Mouse (Mus musculus) liver, embryonic 15.5 days (tissue): ENCODE results near the gene 4933414I15Rik. TPM values are rescaled to one million over a fixed set of nuclear protein-coding genes. Genes with fewer than 3 reads are reported as not detected.

ENCODE experiments used
- polyA plus RNA-seq: library from polyadenylated mRNA; unstranded; fragments of >200 nt; fragmentation: Nextera tagmentation; extraction: Ambion mirVana; gene quantifications from 2 replicates; pipeline ENCODE4 v1.2.1, GENCODE M21; 2015

Gene 4933414I15Rik
- polyA plus RNA-seq, 1 experiment from 2014 or later, result not detected

Other genes with a start within 250 kb of the 4933414I15Rik start
- 0.81 and 1.1 TPM in 2 replicates for gene Zfp354c, start 116.0 kb downstream of the 4933414I15Rik start, polyA plus RNA-seq
- gene Zfp879, start 102.2 kb downstream of the 4933414I15Rik start, polyA plus RNA-seq, result 0.06 and 0.14 TPM in 2 replicates
- 0.12 and 0.17 TPM in 2 replicates for gene Grm6, start 93.1 kb downstream of the 4933414I15Rik start, polyA plus RNA-seq
- 0.28 and 0.30 TPM in 2 replicates for gene Zfp454, start 56.1 kb downstream of the 4933414I15Rik start, polyA plus RNA-seq
- gene Zfp2, start 27.6 kb downstream of the 4933414I15Rik start, polyA plus RNA-seq, result 1.8 and 2.2 TPM in 2 replicates
- 0.14 TPM in 1 of 2 replicates, not detected in the other for gene Zfp354b, start 12.1 kb downstream of the 4933414I15Rik start, polyA plus RNA-seq
- gene Prop1, start 10.0 kb upstream of the 4933414I15Rik start, polyA plus RNA-seq, result not detected in 2 replicates
- gene Olfr1378, start 22.8 kb upstream of the 4933414I15Rik start, polyA plus RNA-seq, result not detected in 2 replicates
- gene Olfr1377, start 38.2 kb upstream of the 4933414I15Rik start, polyA plus RNA-seq, result not detected in 2 replicates
- not detected in 2 replicates for gene Olfr51, start 59.8 kb upstream of the 4933414I15Rik start, polyA plus RNA-seq
- not detected in 2 replicates for gene Olfr54, start 70.5 kb upstream of the 4933414I15Rik start, polyA plus RNA-seq
- gene Olfr1375, start 104.3 kb upstream of the 4933414I15Rik start, polyA plus RNA-seq, result not detected in 2 replicates
- gene Zfp354a, start 115.5 kb upstream of the 4933414I15Rik start, polyA plus RNA-seq, result 1.1 and 1.6 TPM in 2 replicates